In genomic region chr2:122779967-122780366, GRCm38 (mm10) we compare ENCODE assay signal across 22 mouse cellular contexts. TPM values are rescaled to one million over a fixed set of nuclear protein-coding genes. Genes with fewer than 3 reads are reported as not detected.
DNase-seq lines count a peak whose midpoint lies in the region; ATAC-seq and TF ChIP-seq lines count a peak whose summit lies in the region.
"Had no signal": no experiment of that assay in that cellular context is flagged by ENCODE, and none has a peak within 500 bp of the region (broad histone marks: within the 10 kb centered on the region; RNA-seq: fewer than 3 reads in every experiment).

No protein-coding gene starts in this region.

- no peaks in the 10 kb centered on the region for H3K27me3 ChIP-seq in intestine, embryonic 16.5 days (replicated peaks; ENCODE audit: control insufficient read depth, insufficient read depth, low read length)
- H3K27me3 ChIP-seq in stomach, postnatal 0 days (ENCODE audit: control insufficient read depth, insufficient read depth, low read length): no peaks in the 10 kb centered on the region
- H3K27me3 ChIP-seq in cerebellum, adult 2 months (ENCODE audit: control insufficient read depth, insufficient read depth, low read length): no peaks in the 10 kb centered on the region; the same call in 1 of the 2 replicates
- H3K27me3 ChIP-seq: forebrain, embryonic 12.5 days; limb, embryonic 15.5 days; megakaryocyte, embryonic 14.5 days; midbrain, embryonic 15.5 days; Patski had no signal

- H3K9ac ChIP-seq in intestine, embryonic 16.5 days (ENCODE audit: low read depth, low read length): no peak overlapping the region
- no peak overlapping the region for H3K9ac ChIP-seq in stomach, postnatal 0 days (ENCODE audit: low read length)
- H3K9ac ChIP-seq: forebrain, embryonic 12.5 days; hindbrain, embryonic 14.5 days; limb, embryonic 15.5 days; midbrain, embryonic 15.5 days had no signal

- DNase-seq in gastrocnemius, adult 2 months: no peak
- no peak for DNase-seq in gastrocnemius, adult 8-10 months (ENCODE audit: low spot score in 2 of 2)
- peak; percentile 15 for DNase-seq in lung, postnatal 36 days
- DNase-seq in lung, postnatal 25 days (ENCODE audit: low spot score): no peak
- peak; percentile 34 for DNase-seq in stomach, postnatal 0 days (ENCODE audit: low spot score)
- no peak for DNase-seq in cerebellum, adult 2 months
- no peak for DNase-seq in right cerebral cortex, adult 2 months (ENCODE audit: low spot score in 2 of 2)
- DNase-seq: adrenal gland, adult 8-10 months; cerebellum, adult 11-12 months; cerebellum, postnatal 25 days; gastrocnemius, postnatal 25 days; heart, postnatal 10 days; lung, adult 2 months; thymus, postnatal 4 days had no signal

- no peaks in the 10 kb centered on the region for H3K9me3 ChIP-seq in intestine, embryonic 16.5 days (ENCODE audit: control insufficient read depth, low read length)
- H3K9me3 ChIP-seq in stomach, postnatal 0 days (ENCODE audit: control insufficient read depth, low read length): no peaks in the 10 kb centered on the region
- H3K9me3 ChIP-seq: forebrain, embryonic 12.5 days; limb, embryonic 15.5 days; megakaryocyte, embryonic 14.5 days; midbrain, embryonic 15.5 days had no signal

- peaks cover 9% of the 10 kb centered on the region for H3K4me1 ChIP-seq in intestine, embryonic 16.5 days (ENCODE audit: control insufficient read depth, insufficient read depth, low read length)
- 0 out of 2 replicates have a peak, but pooled peaks cover 4% of the 10 kb centered on the region for H3K4me1 ChIP-seq in stomach, postnatal 0 days (replicated peaks; ENCODE audit: control insufficient read depth, insufficient read depth)
- no peaks in the 10 kb centered on the region for H3K4me1 ChIP-seq in cerebellum, adult 2 months (ENCODE audit: control insufficient read depth, insufficient read depth, low read length)
- H3K4me1 ChIP-seq: forebrain, embryonic 12.5 days; limb, embryonic 15.5 days; midbrain, embryonic 15.5 days had no signal

- peak overlapping the region; percentile 43 for H3K27ac ChIP-seq in gastrocnemius, adult 2 months
- H3K27ac ChIP-seq in intestine, embryonic 16.5 days (ENCODE audit: low read length): no peak overlapping the region
- H3K27ac ChIP-seq in stomach, postnatal 0 days (replicated peaks): no peak overlapping the region
- H3K27ac ChIP-seq in cerebellum, adult 2 months (ENCODE audit: insufficient read depth, low read length): no peak overlapping the region
- H3K27ac ChIP-seq: forebrain, embryonic 12.5 days; hindbrain, embryonic 14.5 days; limb, embryonic 15.5 days; midbrain, embryonic 15.5 days had no signal

- ATAC-seq in intestine, embryonic 16.5 days: peak; percentile 81
- peak; percentile 42; the same call in 1 of the 2 replicates for ATAC-seq in stomach, postnatal 0 days (ENCODE audit: low FRiP score, low TSS enrichment)
- ATAC-seq: midbrain, embryonic 15.5 days; Patski had no signal

- no peaks in the 10 kb centered on the region for H3K36me3 ChIP-seq in intestine, embryonic 16.5 days (ENCODE audit: control insufficient read depth, insufficient read depth, low read length)
- no peaks in the 10 kb centered on the region for H3K36me3 ChIP-seq in stomach, postnatal 0 days (ENCODE audit: control insufficient read depth, insufficient read depth, low read length)
- H3K36me3 ChIP-seq: forebrain, embryonic 12.5 days; limb, embryonic 15.5 days; midbrain, embryonic 15.5 days had no signal

- H3K4me2 ChIP-seq in intestine, embryonic 16.5 days (ENCODE audit: low read depth, low read length): no peak overlapping the region
- no peak overlapping the region for H3K4me2 ChIP-seq in stomach, postnatal 0 days (replicated peaks; ENCODE audit: low read depth)
- H3K4me2 ChIP-seq: forebrain, embryonic 12.5 days; heart, embryonic 11.5 days; hindbrain, embryonic 14.5 days; limb, embryonic 15.5 days; midbrain, embryonic 15.5 days had no signal

- H3K4me3 ChIP-seq in gastrocnemius, adult 2 months: no peak overlapping the region
- H3K4me3 ChIP-seq in intestine, embryonic 16.5 days (ENCODE audit: low read length): no peak overlapping the region
- no peak overlapping the region for H3K4me3 ChIP-seq in stomach, postnatal 0 days (ENCODE audit: low read depth, low read length)
- H3K4me3 ChIP-seq in cerebellum, adult 2 months (replicated peaks; ENCODE audit: insufficient read depth, low read depth, low read length): no peak overlapping the region
- H3K4me3 ChIP-seq: forebrain, embryonic 12.5 days; limb, embryonic 15.5 days; megakaryocyte, embryonic 14.5 days; midbrain, embryonic 15.5 days had no signal

- WGBS in intestine, embryonic 16.5 days: 33% methylated on average over 5 of the region's 5 CpGs
- WGBS in stomach, postnatal 0 days: 37% methylated on average over 5 of the region's 5 CpGs
- 78% methylated on average over 5 of the region's 5 CpGs for WGBS in cerebellum, adult 2 months

- intact Hi-C loops in gastrocnemius, adult 2 months (cut with DNase I): no loop called here

- no peak for TF ChIP-seq CTCF in gastrocnemius, adult 2 months (IDR thresholded peaks at IDR 0.05)
- 0 out of 2 replicates have a peak, but pooled peaks have one; percentile 6 for TF ChIP-seq CTCF in stomach, postnatal 0 days (IDR thresholded peaks at IDR 0.05; ENCODE audit: low read depth)
- no peak for TF ChIP-seq CTCF in cerebellum, adult 2 months (IDR thresholded peaks at IDR 0.05; ENCODE audit: borderline replicate concordance, insufficient read depth, low read depth, low read length)

- TF ChIP-seq POLR2A in cerebellum, adult 2 months (IDR thresholded peaks at IDR 0.05; ENCODE audit: borderline replicate concordance, insufficient read depth, low read length): no peak

- no peak for TF ChIP-seq EP300 in stomach, postnatal 0 days (optimal IDR thresholded peaks at IDR 0.05)

RNA-seq across cellular contexts. Expression of gene Sqor, which starts 14.9 kb away (rescaled TPM):
- 10 to 100 TPM; 30.5 to 30.9 TPM for total RNA-seq in gastrocnemius, adult 2 months (2021)
- total RNA-seq in gastrocnemius, adult 8-10 months (2022): 10 to 100 TPM; 38.0 to 46.5 (median 43.7) TPM
- 40.1 and 44.8 TPM in 2 replicates for polyA plus RNA-seq in intestine, embryonic 16.5 days (2015; fragmentation: Nextera tagmentation; extraction: Ambion mirVana)
- polyA plus RNA-seq in stomach, postnatal 0 days (2015; fragmentation: Nextera tagmentation; extraction: Ambion mirVana): 79.2 and 90.4 TPM in 2 replicates
- polyA plus RNA-seq in cerebellum, adult 2 months (2012; rRNA removed): 7.3 and 8.4 TPM in 2 replicates

RNA-seq across cellular contexts. Expression of gene Bloc1s6, which starts 41.7 kb away (rescaled TPM):
- total RNA-seq in gastrocnemius, adult 2 months (2021): 10 to 100 TPM; 14.5 to 20.6 TPM
- total RNA-seq in gastrocnemius, adult 8-10 months (2022): 10 to 100 TPM; 18.5 to 21.2 (median 19.0) TPM
- polyA plus RNA-seq in intestine, embryonic 16.5 days (2015; fragmentation: Nextera tagmentation; extraction: Ambion mirVana): 51.9 and 54.4 TPM in 2 replicates
- 30.4 and 32.7 TPM in 2 replicates for polyA plus RNA-seq in stomach, postnatal 0 days (2015; fragmentation: Nextera tagmentation; extraction: Ambion mirVana)
- polyA plus RNA-seq in cerebellum, adult 2 months (2012; rRNA removed): 27.3 and 28.1 TPM in 2 replicates

Comparison
In these comparisons a context has a peak if more than half of its experiments do, and no peak if none do; other contexts are left out.
1. DNase-seq: peak in lung, postnatal 36 days (single experiment) and stomach, postnatal 0 days (single experiment); none in gastrocnemius, adult 2 months (single experiment), gastrocnemius, adult 8-10 months (0 of 2), lung, postnatal 25 days (single experiment), cerebellum, adult 2 months (0 of 2) and right cerebral cortex, adult 2 months (0 of 2).